Comparison of ENCODE assay signal across 11 mouse cellular contexts in genomic region chr9:16988114-16988513, GRCm38 (mm10).
DNase-seq lines count a peak whose midpoint lies in the region; ATAC-seq and TF ChIP-seq lines count a peak whose summit lies in the region.
"Had no signal": no experiment of that assay in that cellular context is flagged by ENCODE, and none has a peak within 500 bp of the region (broad histone marks: within the 10 kb centered on the region; RNA-seq: fewer than 3 reads in every experiment).

No protein-coding gene starts in this region.

- no peak for TF ChIP-seq CTCF in brain, embryonic 14.5 days (IDR thresholded peaks at IDR 0.05; ENCODE audit: borderline replicate concordance, extremely low read depth, insufficient read depth, insufficient read length)

- TF ChIP-seq POLR2A in brain, embryonic 14.5 days (IDR thresholded peaks at IDR 0.05; ENCODE audit: borderline replicate concordance, extremely low read depth, insufficient read depth, insufficient read length, poor library complexity, severe bottlenecking), result no peak

- H3K4me2 ChIP-seq in hindbrain, embryonic 16.5 days (ENCODE audit: low read length), result no peak overlapping the region
- H3K4me2 ChIP-seq in embryonic facial prominence, embryonic 14.5 days (ENCODE audit: low read depth, low read length), result no peak overlapping the region

- H3K9me3 ChIP-seq in hindbrain, embryonic 10.5 days, result no peaks in the 10 kb centered on the region
- H3K9me3 ChIP-seq in hindbrain, embryonic 16.5 days (ENCODE audit: control insufficient read depth, low read length), result no peaks in the 10 kb centered on the region
- no peaks in the 10 kb centered on the region for H3K9me3 ChIP-seq in embryonic facial prominence, embryonic 14.5 days (ENCODE audit: control insufficient read depth, low read length)

- ATAC-seq in hindbrain, embryonic 16.5 days, result no peak
- ATAC-seq in embryonic facial prominence, embryonic 14.5 days (ENCODE audit: low read depth), result peak; percentile 91
- ATAC-seq: lung, postnatal 0 days had no signal

- peaks cover 8% of the 10 kb centered on the region for H3K4me1 ChIP-seq in hindbrain, embryonic 10.5 days (replicated peaks)
- no peaks in the 10 kb centered on the region for H3K4me1 ChIP-seq in hindbrain, embryonic 16.5 days (ENCODE audit: control insufficient read depth, insufficient read depth, low read depth, low read length)
- peaks cover 6% of the 10 kb centered on the region; the same call in 1 of the 2 replicates for H3K4me1 ChIP-seq in embryonic facial prominence, embryonic 14.5 days (ENCODE audit: control insufficient read depth, insufficient read depth, low read length)

- no peak overlapping the region for H3K4me3 ChIP-seq in hindbrain, embryonic 10.5 days
- no peak overlapping the region for H3K4me3 ChIP-seq in hindbrain, embryonic 16.5 days (ENCODE audit: low read length)
- no peak overlapping the region for H3K4me3 ChIP-seq in embryonic facial prominence, embryonic 14.5 days (ENCODE audit: low read depth, low read length)

- intact Hi-C loops in left cerebral cortex, postnatal 14 days (cut with DNase I), result no loop called here

- no peaks in the 10 kb centered on the region for H3K36me3 ChIP-seq in hindbrain, embryonic 10.5 days
- no peaks in the 10 kb centered on the region for H3K36me3 ChIP-seq in hindbrain, embryonic 16.5 days (ENCODE audit: control insufficient read depth, insufficient read depth, low read length)
- no peaks in the 10 kb centered on the region for H3K36me3 ChIP-seq in embryonic facial prominence, embryonic 14.5 days (ENCODE audit: control insufficient read depth, insufficient read depth, low read length)

- peak; percentile 9 for DNase-seq in hindbrain, embryonic 10.5 days (ENCODE audit: low spot score)
- DNase-seq in brain, embryonic 14.5 days (ENCODE audit: low read depth), result peak; percentile 52
- peak; percentile 67 for DNase-seq in embryonic facial prominence, embryonic 14.5 days (ENCODE audit: low spot score)
- DNase-seq in left cerebral cortex, postnatal 14 days (ENCODE audit: low spot score in 2 of 2), result peak; percentile 8 to 63
- no peak for DNase-seq in thymus, postnatal 25 days
- DNase-seq in ovary, adult 18-20 months (ENCODE audit: low spot score), result no peak
- DNase-seq in urinary bladder, postnatal 36 days (ENCODE audit: low spot score in 2 of 2), result no peak
- DNase-seq: cerebellum, adult 11-12 months; gastrocnemius, postnatal 36 days had no signal

- no peaks in the 10 kb centered on the region for H3K27me3 ChIP-seq in hindbrain, embryonic 10.5 days (ENCODE audit: insufficient read depth, poor library complexity, severe bottlenecking)
- no peaks in the 10 kb centered on the region for H3K27me3 ChIP-seq in hindbrain, embryonic 16.5 days (replicated peaks; ENCODE audit: control insufficient read depth, insufficient read depth, low read length)
- no peaks in the 10 kb centered on the region for H3K27me3 ChIP-seq in embryonic facial prominence, embryonic 14.5 days (replicated peaks; ENCODE audit: control insufficient read depth, insufficient read depth, low read length)

- 63% methylated on average over 3 of the region's 3 CpGs for WGBS in hindbrain, embryonic 10.5 days
- WGBS in hindbrain, embryonic 16.5 days, result 39% methylated on average over 3 of the region's 3 CpGs
- 25% methylated on average over 3 of the region's 3 CpGs for WGBS in embryonic facial prominence, embryonic 14.5 days

- no peak overlapping the region; the same call in 1 of the 2 replicates for H3K27ac ChIP-seq in hindbrain, embryonic 10.5 days
- no peak overlapping the region for H3K27ac ChIP-seq in hindbrain, embryonic 16.5 days (ENCODE audit: low read depth, low read length)
- no peak overlapping the region for H3K27ac ChIP-seq in embryonic facial prominence, embryonic 14.5 days (replicated peaks; ENCODE audit: low read depth, low read length)

- H3K9ac ChIP-seq in hindbrain, embryonic 16.5 days (ENCODE audit: low read depth, low read length), result no peak overlapping the region
- no peak overlapping the region for H3K9ac ChIP-seq in embryonic facial prominence, embryonic 14.5 days (ENCODE audit: low read depth, low read length)

Comparison
In these comparisons a context has a peak if more than half of its experiments do, and no peak if none do; other contexts are left out.
1. DNase-seq: peak in hindbrain, embryonic 10.5 days (single experiment), brain, embryonic 14.5 days (single experiment), embryonic facial prominence, embryonic 14.5 days (single experiment) and left cerebral cortex, postnatal 14 days (2 of 2); none in thymus, postnatal 25 days (single experiment), ovary, adult 18-20 months (single experiment) and urinary bladder, postnatal 36 days (0 of 2).